Mouse (Mus musculus) spleen, adult 2 months (tissue): Measurements from ENCODE around the gene Tnfsf11. TPM values are rescaled to one million over a fixed set of nuclear protein-coding genes. Genes with fewer than 3 reads are reported as not detected.
A peak's percentile ranks its signal among the peaks of the same experiment; 100 is the strongest.

Experiments used
- DNase-seq, 2 experiments: peaks; one replicate each; pipeline versions ENCODE4 v3.0.0 to v3.0.0-alpha.2; 2012 to 2021; ENCODE audit warnings: low spot score in 2 of 2, low read depth in 1 of 2
- H3K27ac ChIP-seq: fragments of 200-500 bp; 2 replicates; pipeline ENCODE4 v1.5.1; 2012; ENCODE audit warnings: low read length, inconsistent platforms; ENCODE audit not compliant: insufficient read depth
- H3K27me3 ChIP-seq: fragments of 200-500 bp; 2 replicates; pipeline ENCODE4 v1.6.1; 2012; ENCODE audit warnings: mild to moderate bottlenecking, moderate library complexity, low read length, inconsistent platforms; ENCODE audit not compliant: control insufficient read depth, insufficient read depth
- H3K36me3 ChIP-seq: fragments of 200-500 bp; 2 replicates; pipeline ENCODE4 v1.6.1; 2012; ENCODE audit warnings: mild to moderate bottlenecking, low read length, inconsistent platforms; ENCODE audit not compliant: control insufficient read depth, insufficient read depth
- H3K4me1 ChIP-seq: fragments of 200-500 bp; 2 replicates; pipeline ENCODE4 v1.6.1; 2011; ENCODE audit warnings: inconsistent platforms; ENCODE audit not compliant: control insufficient read depth, insufficient read depth, insufficient read length
- H3K4me3 ChIP-seq: fragments of 200-500 bp; 2 replicates; pipeline ENCODE4 v1.5.1; 2011; ENCODE audit warnings: mild to moderate bottlenecking, inconsistent platforms; ENCODE audit not compliant: insufficient read depth, insufficient read length; ENCODE audit errors: extremely low read depth
- CTCF ChIP-seq: fragments of 200-500 bp; IDR thresholded peaks from 2 replicates; pipeline ENCODE4 v1.5.1; 2011; ENCODE audit warnings: mild to moderate bottlenecking, inconsistent platforms; ENCODE audit not compliant: insufficient read depth, insufficient read length, insufficient replicate concordance; ENCODE audit errors: extremely low read depth
- POLR2A ChIP-seq: fragments of 200-500 bp; IDR thresholded peaks from 2 replicates; pipeline ENCODE4 v1.6.1; 2011; ENCODE audit warnings: low read depth, low read length, inconsistent platforms
- WGBS: fragments of 180-500 bp; shearing (Covaris S2); methylation state at CpG from one replicate; pipeline ENCODE4 v1.1.7; 2018; 5-methylcytosine and 5-hydroxymethylcytosine counted together
- polyA plus RNA-seq: library from polyadenylated mRNA; depleted of rRNA; stranded (reverse); fragments of >200 nt; gene quantifications from 2 replicates; pipeline ENCODE4 v1.2.3, GENCODE M21; 2012

The Tnfsf11 gene
- polyA plus RNA-seq, 1 experiment, result 0.61 TPM

GRCm38 (mm10) chr14:78273571-78273970, 34.3 kb downstream of the Tnfsf11 start:
- Histone ChIP-seq H3K4me3 (no peak overlapping the region), H3K36me3 (no peaks in the 10 kb centered on the region), H3K27me3 (no peaks in the 10 kb centered on the region; the same call in 1 of the 2 replicates), H3K27ac (no peak overlapping the region), H3K4me1 (no peaks in the 10 kb centered on the region)
- WGBS, result 69% methylated on average over 7 of the region's 7 CpGs
- TF ChIP-seq POLR2A (no peak), CTCF (peak; percentile 78; the same call in 1 of the 2 replicates)
- DNase-seq, result peak; percentile 23 to 26

- no peak overlapping the region for H3K27ac ChIP-seq
- no peaks in the 10 kb centered on the region for H3K4me1 ChIP-seq
- WGBS, result 82% methylated on average over 6 of the region's 6 CpGs
- TF ChIP-seq POLR2A (no peak), CTCF (no peak)
- DNase-seq, result no peak
- H3K36me3 ChIP-seq, result no peaks in the 10 kb centered on the region
- H3K27me3 ChIP-seq, result no peaks in the 10 kb centered on the region
- H3K4me3 ChIP-seq, result no peak overlapping the region
Observed at GRCm38 (mm10) chr14:78264876-78265275, 43.0 kb downstream of the Tnfsf11 start.

- DNase-seq, result no peak
- Histone ChIP-seq H3K27me3 (no peaks in the 10 kb centered on the region), H3K27ac (no peak overlapping the region), H3K4me1 (no peaks in the 10 kb centered on the region), H3K36me3 (no peaks in the 10 kb centered on the region), H3K4me3 (no peak overlapping the region)
- 89% methylated on average over 7 of the region's 7 CpGs for WGBS
- no peak for TF ChIP-seq POLR2A
- no peak for TF ChIP-seq CTCF
Observed at GRCm38 (mm10) chr14:78262596-78262995, 45.2 kb downstream of the Tnfsf11 start.

- H3K36me3 ChIP-seq, result no peaks in the 10 kb centered on the region
- no peak overlapping the region for H3K27ac ChIP-seq
- WGBS, result 83% methylated on average over 7 of the region's 7 CpGs
- no peak overlapping the region for H3K4me3 ChIP-seq
- TF ChIP-seq CTCF (no peak), POLR2A (no peak)
- no peak for DNase-seq
- no peaks in the 10 kb centered on the region for H3K27me3 ChIP-seq
- H3K4me1 ChIP-seq, result no peaks in the 10 kb centered on the region
Observed at GRCm38 (mm10) chr14:78261246-78261645, 46.6 kb downstream of the Tnfsf11 start.

- WGBS, result 79% methylated on average over 7 of the region's 7 CpGs
- no peaks in the 10 kb centered on the region for H3K27me3 ChIP-seq
- TF ChIP-seq CTCF (no peak), POLR2A (no peak)
- no peaks in the 10 kb centered on the region for H3K36me3 ChIP-seq
- DNase-seq, result no peak
- H3K4me1 ChIP-seq, result no peaks in the 10 kb centered on the region
- H3K27ac ChIP-seq, result no peak overlapping the region
- no peak overlapping the region for H3K4me3 ChIP-seq
Observed at GRCm38 (mm10) chr14:78254017-78254416, 53.8 kb downstream of the Tnfsf11 start.

- no peaks in the 10 kb centered on the region for H3K27me3 ChIP-seq
- no peak for TF ChIP-seq CTCF
- TF ChIP-seq POLR2A, result no peak
- no peaks in the 10 kb centered on the region for H3K4me1 ChIP-seq
- H3K36me3 ChIP-seq, result no peaks in the 10 kb centered on the region
- no peak overlapping the region for H3K27ac ChIP-seq
- 87% methylated on average over 5 of the region's 5 CpGs for WGBS
- no peak for DNase-seq
- H3K4me3 ChIP-seq, result no peak overlapping the region
Observed at GRCm38 (mm10) chr14:78246601-78247000, 61.2 kb downstream of the Tnfsf11 start.

- DNase-seq, result no peak
- Histone ChIP-seq H3K4me3 (no peak overlapping the region), H3K27me3 (no peaks in the 10 kb centered on the region), H3K4me1 (no peaks in the 10 kb centered on the region), H3K27ac (no peak overlapping the region), H3K36me3 (no peaks in the 10 kb centered on the region)
- 67% methylated on average over 4 of the region's 4 CpGs for WGBS
- no peak for TF ChIP-seq POLR2A
- no peak for TF ChIP-seq CTCF
Observed at GRCm38 (mm10) chr14:78244811-78245210, 63.0 kb downstream of the Tnfsf11 start.

GRCm38 (mm10) chr14:78239346-78239745, 68.5 kb downstream of the Tnfsf11 start:
- TF ChIP-seq CTCF (no peak), POLR2A (no peak)
- Histone ChIP-seq H3K27ac (no peak overlapping the region), H3K4me1 (no peaks in the 10 kb centered on the region), H3K4me3 (no peak overlapping the region), H3K36me3 (no peaks in the 10 kb centered on the region), H3K27me3 (no peaks in the 10 kb centered on the region)
- DNase-seq, result no peak
- 86% methylated on average over 6 of the region's 6 CpGs for WGBS
